Mouse (Mus musculus) ovary, postnatal 14 days (tissue): ENCODE measurements around the gene Rcan3.

Experiments used
- DNase-seq: peaks from one replicate; pipeline ENCODE4 v3.0.0; 2022; ENCODE audit warnings: low spot score

The Rcan3 gene

GRCm38 (mm10) chr4:135413491-135413890 lies 20.2 kb downstream of the Rcan3 start:
- no peak for DNase-seq

GRCm38 (mm10) chr4:135411633-135412032 lies 22.0 kb downstream of the Rcan3 start:
- DNase-seq = no peak

- no peak for DNase-seq
Observed at GRCm38 (mm10) chr4:135406180-135406579, 27.5 kb downstream of the Rcan3 start.

GRCm38 (mm10) chr4:135404916-135405315 lies 28.7 kb downstream of the Rcan3 start:
- DNase-seq = no peak

DNA sequence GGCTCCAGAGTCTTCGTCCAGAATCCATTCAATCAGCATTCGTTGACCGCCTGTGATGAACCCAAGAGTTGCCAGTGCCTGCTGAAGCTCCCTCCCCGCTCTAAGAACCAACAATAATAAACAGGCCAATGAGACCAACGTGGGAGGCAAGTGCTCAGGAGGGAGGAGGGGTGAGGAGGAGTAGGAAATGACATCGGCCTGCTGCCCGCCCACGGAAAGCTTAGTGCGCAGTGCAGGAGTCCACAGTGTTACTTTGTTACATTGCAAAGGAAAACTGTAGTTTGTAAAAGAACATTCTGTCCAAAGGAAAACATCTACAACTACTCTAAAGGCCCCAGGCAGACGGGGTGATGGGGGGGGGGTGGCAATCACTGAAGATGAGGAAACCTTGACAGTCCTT lies 29.6 kb downstream of the Rcan3 start:
- no peak for DNase-seq

- no peak for DNase-seq
Observed at GRCm38 (mm10) chr4:135401881-135402280, 31.8 kb downstream of the Rcan3 start.

GRCm38 (mm10) chr4:135397991-135398390 lies 35.7 kb downstream of the Rcan3 start, which contains the start of gene Ncmap:
TSS of gene Ncmap (minus strand) at chr4:135398227.
- no peak for DNase-seq

GRCm38 (mm10) chr4:135397551-135397950 lies 36.1 kb downstream of the Rcan3 start:
- DNase-seq = no peak

GRCm38 (mm10) chr4:135396303-135396702 lies 37.4 kb downstream of the Rcan3 start:
- DNase-seq = no peak

DNA sequence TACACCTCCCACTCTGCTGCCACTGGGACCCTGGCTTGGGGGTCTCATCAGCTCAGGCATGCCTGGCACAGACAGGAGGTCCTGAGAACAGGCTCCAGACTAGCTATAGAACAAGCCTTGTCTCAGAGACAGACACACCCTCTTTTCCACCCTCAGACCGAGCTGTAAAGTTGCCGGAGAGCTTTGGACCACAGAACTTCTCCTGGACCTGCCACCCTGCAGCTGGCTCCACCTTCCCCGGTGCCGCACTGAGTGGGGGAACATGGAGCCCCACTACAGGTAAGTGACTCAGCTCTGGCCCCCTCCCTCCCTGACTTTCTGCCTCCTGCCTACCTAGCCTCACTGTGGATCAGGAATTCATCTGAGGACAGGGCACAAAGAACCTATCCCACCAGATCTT lies 38.3 kb downstream of the Rcan3 start:
- no peak for DNase-seq

DNA sequence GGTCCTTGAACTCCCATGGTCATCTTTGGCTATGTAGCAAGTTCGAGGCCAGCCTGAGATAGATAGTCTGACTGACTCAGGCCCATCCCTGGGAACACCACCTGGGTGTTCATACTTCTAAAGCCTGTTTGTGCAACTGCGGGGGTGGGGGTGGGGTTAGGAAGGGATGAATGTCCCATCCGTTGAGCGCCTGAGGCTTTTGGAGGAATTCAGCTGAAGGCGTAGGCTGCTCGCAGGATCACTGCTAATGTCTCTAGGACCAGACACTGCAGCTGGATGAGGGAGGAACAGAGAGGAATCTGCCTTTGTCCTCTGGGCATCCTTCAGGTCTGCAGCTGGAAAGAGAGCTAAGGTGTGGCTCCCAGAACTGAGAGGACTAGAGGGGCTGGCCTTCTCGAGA lies 39.0 kb downstream of the Rcan3 start:
- DNase-seq = no peak

- no peak for DNase-seq
Observed at GRCm38 (mm10) chr4:135393381-135393780, 40.3 kb downstream of the Rcan3 start.

- DNase-seq = no peak
Observed at GRCm38 (mm10) chr4:135392801-135393200, 40.9 kb downstream of the Rcan3 start.

DNA sequence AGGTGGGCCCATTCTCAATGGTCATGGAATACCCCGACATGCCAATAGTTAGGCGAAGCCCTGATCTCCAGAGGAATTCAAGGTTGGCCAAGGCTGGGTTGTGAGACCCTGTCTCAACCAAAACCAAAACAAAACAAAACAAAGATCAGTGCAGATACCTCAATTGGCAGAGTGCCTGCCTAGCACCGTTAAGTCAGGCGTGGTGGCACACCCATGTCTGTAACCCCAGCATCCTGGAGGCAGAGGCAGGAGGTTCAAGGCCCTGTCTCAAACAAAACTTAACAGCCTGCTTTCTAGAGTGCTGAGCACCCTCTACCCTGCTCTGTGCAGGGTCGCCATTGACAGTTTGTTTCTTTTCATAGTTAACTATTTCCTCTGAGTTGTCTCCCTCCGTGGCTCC lies 42.6 kb downstream of the Rcan3 start:
- DNase-seq = no peak

DNA sequence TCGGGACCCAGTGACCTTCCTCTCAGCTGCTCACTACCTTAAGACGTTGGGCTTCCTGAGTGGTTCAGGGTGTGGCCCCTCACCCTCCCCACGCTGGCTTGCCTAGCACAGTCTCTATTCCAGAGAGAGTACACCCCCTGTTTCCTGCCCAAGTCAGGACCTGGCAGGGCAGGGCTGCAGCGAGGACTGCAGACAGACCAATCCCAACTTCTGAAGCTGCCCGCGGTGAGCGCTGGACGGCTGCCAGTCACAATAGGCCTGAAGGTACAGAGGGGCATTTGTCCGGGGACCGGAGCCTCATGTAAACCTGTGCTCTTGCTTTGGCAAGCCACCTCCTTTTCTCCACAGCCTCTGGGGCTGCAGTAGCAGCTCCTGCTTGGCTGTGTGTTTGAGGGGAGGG lies 48.0 kb downstream of the Rcan3 start:
- DNase-seq = no peak

- peak; percentile 62 for DNase-seq
Observed at GRCm38 (mm10) chr4:135382316-135382715, 51.3 kb downstream of the Rcan3 start.

DNA sequence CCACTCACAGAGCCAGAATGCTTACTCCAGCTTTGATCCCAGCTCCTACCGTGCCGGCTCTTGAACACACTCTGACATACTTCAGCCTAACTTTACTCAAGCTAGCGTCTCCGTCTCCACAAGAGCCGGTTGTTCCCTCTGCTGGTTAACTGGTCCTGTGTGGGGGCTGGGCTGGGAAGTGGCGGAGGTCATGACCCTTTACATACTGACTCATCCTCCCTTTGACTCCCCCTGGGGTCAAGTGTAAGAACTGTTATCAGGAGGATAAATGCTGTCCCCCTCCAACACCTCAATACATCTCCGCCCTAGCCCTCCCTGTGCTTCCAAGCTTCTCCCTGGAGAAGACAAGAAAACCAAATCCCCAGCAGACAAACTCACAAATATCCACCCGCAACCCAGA lies 52.3 kb downstream of the Rcan3 start:
- DNase-seq = no peak

- DNase-seq = no peak
Observed at GRCm38 (mm10) chr4:135377241-135377640, 56.4 kb downstream of the Rcan3 start.

DNA sequence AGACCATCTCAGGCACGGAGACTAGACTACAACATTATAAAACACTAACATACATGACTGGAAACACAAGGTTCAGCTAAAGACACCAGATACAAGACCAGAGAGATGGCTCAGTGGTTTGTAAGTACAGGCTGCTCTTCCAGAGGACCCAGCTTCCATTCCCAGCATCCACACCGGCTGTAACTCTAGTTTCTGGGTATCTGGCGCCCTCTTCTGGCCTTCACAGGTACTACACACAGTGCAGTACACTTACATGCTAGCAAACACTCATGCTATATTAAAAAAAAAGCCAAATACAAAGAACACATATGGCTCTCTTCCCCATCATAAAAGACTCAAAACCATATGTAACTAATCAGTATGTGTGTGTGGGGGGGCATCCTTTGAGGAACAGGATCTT lies 58.2 kb downstream of the Rcan3 start:
- no peak for DNase-seq

DNA sequence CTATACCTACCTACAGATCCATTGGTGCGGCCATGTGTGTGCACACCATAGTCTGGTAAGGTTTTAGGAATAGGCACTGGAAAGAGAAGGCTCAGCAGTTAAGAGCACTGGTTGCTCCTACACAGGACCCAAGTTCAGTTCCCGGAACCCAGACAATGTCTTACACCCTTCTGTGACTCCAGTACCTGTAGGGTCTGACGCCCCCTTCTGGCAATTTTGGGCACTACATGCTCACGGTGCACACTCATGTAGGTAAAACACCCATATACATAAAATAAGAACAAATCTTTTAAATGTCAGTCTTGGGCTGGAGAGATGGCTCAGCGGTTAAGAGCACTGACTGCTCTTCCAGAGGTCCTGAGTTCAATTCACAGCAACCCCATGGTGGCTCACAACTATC lies 60.4 kb downstream of the Rcan3 start:
- DNase-seq = no peak

GRCm38 (mm10) chr4:135370372-135370771 lies 63.3 kb downstream of the Rcan3 start:
- DNase-seq = no peak

- no peak for DNase-seq
Observed at GRCm38 (mm10) chr4:135362828-135363227, 70.8 kb downstream of the Rcan3 start.
